Mouse (Mus musculus) spleen, embryonic (tissue): ENCODE measurements around the gene Zfp638.

Source experiments
- CTCF ChIA-PET: fragments of 350-600 bp; sonication (Branson Sonifier 250); formaldehyde crosslinking; loops from one replicate; lab custom pipeline; 2022; lab: Charles Lee

Gene Zfp638

GRCm38 (mm10) chr6:83890281-83891015 is 23.5 kb downstream of the Zfp638 start:
- CTCF ChIA-PET, result no interaction called here

- CTCF ChIA-PET, result interaction anchor here (0.5 kb wide), 1 partner anchor 8 kb away, joined by 3 read pairs; no protein-coding TSS in a partner anchor
Measured at GRCm38 (mm10) chr6:83891251-83891650, 24.3 kb downstream of the Zfp638 start.

GRCm38 (mm10) chr6:83891687-83892086 is 24.8 kb downstream of the Zfp638 start:
- CTCF ChIA-PET, result interaction anchor here (0.5 to 0.6 kb wide), 2 partner anchors 8 to 160 kb away, joined by 3 read pairs; no protein-coding TSS in a partner anchor

GRCm38 (mm10) chr6:83893086-83893485 is 26.2 kb downstream of the Zfp638 start:
- CTCF ChIA-PET, result no interaction called here

- CTCF ChIA-PET, result no interaction called here
Measured at GRCm38 (mm10) chr6:83893584-83893983, 26.7 kb downstream of the Zfp638 start.

- CTCF ChIA-PET, result interaction anchor here (1.1 kb wide), 1 partner anchor 16 kb away, joined by 3 read pairs; no protein-coding TSS in a partner anchor
Measured at GRCm38 (mm10) chr6:83899142-83899541, 32.2 kb downstream of the Zfp638 start.

GRCm38 (mm10) chr6:83905276-83905675 is 38.4 kb downstream of the Zfp638 start:
- CTCF ChIA-PET, result no interaction called here

- CTCF ChIA-PET, result interaction anchor here (0.5 kb wide), 1 partner anchor 1230 kb away, joined by 8 read pairs; no protein-coding TSS in a partner anchor
Measured at GRCm38 (mm10) chr6:83906659-83907058, 39.8 kb downstream of the Zfp638 start.

- CTCF ChIA-PET, result no interaction called here
Measured at GRCm38 (mm10) chr6:83908386-83908785, 41.5 kb downstream of the Zfp638 start.

GRCm38 (mm10) chr6:83913710-83914109 is 46.8 kb downstream of the Zfp638 start:
- CTCF ChIA-PET, result interaction anchor here (0.5 kb wide), 1 partner anchor 490 kb away, joined by 13 read pairs; no protein-coding TSS in a partner anchor

- CTCF ChIA-PET, result no interaction called here
Measured at GRCm38 (mm10) chr6:83914183-83914719, 47.3 kb downstream of the Zfp638 start.

GRCm38 (mm10) chr6:83914720-83915271 is 47.9 kb downstream of the Zfp638 start:
- CTCF ChIA-PET, result no interaction called here

- CTCF ChIA-PET, result interaction anchor here (0.6 kb wide), 1 partner anchor 48 kb away, joined by 3 read pairs; no protein-coding TSS in a partner anchor
Measured at GRCm38 (mm10) chr6:83927418-83927817, 60.5 kb downstream of the Zfp638 start.

GRCm38 (mm10) chr6:83928225-83928624 is 61.3 kb downstream of the Zfp638 start:
- CTCF ChIA-PET, result no interaction called here

- CTCF ChIA-PET, result interaction anchor here (0.6 kb wide), 1 partner anchor 20 kb away, joined by 9 read pairs; no protein-coding TSS in a partner anchor
Measured at GRCm38 (mm10) chr6:83939492-83939891, 72.6 kb downstream of the Zfp638 start.

GRCm38 (mm10) chr6:83942806-83943205 is 75.9 kb downstream of the Zfp638 start:
- CTCF ChIA-PET, result no interaction called here

GRCm38 (mm10) chr6:83953603-83954002 is 86.7 kb downstream of the Zfp638 start:
- CTCF ChIA-PET, result no interaction called here

- CTCF ChIA-PET, result no interaction called here
Measured at GRCm38 (mm10) chr6:83987642-83988041, 120.7 kb downstream of the Zfp638 start.

- CTCF ChIA-PET, result no interaction called here
Measured at GRCm38 (mm10) chr6:84002716-84003115, 135.8 kb downstream of the Zfp638 start.

- CTCF ChIA-PET, result no interaction called here
Measured at GRCm38 (mm10) chr6:84004295-84004694, 137.4 kb downstream of the Zfp638 start.

- CTCF ChIA-PET, result interaction anchor here (0.6 kb wide), 1 partner anchor 1311 kb away, joined by 8 read pairs; no protein-coding TSS in a partner anchor
Measured at GRCm38 (mm10) chr6:84008363-84009171, 141.7 kb downstream of the Zfp638 start, which contains the start of gene Dysf. Dysf (plus strand) TSS chr6:84008590.
